Mouse (Mus musculus): ENCODE data around the gene Sort1.

- no peak for TF ChIP-seq TAL1 (conservative IDR thresholded peaks at IDR 0.05; ENCODE audit: low read depth, low read length)
- TF ChIP-seq GATA1 (IDR thresholded peaks at IDR 0.05; ENCODE audit: borderline replicate concordance, low read length): no peak
These were observed 41.0 kb downstream of the Sort1 start for GRCm38 (mm10) chr3:108324837-108325236.

Measured in G1E (cell line).